Mouse (Mus musculus): ENCODE data around the gene Gcdh. TPM values are rescaled to one million over a fixed set of nuclear protein-coding genes. Genes with fewer than 3 reads are reported as not detected.

Gcdh gene
- total RNA-seq, 2 experiments from 2014 or later, result 77.9 to 96.9 TPM

- peak; percentile 56 for DNase-seq
Measured at GRCm38 (mm10) chr8:84872309-84872965, 21.3 kb downstream of the Gcdh start.

DNA sequence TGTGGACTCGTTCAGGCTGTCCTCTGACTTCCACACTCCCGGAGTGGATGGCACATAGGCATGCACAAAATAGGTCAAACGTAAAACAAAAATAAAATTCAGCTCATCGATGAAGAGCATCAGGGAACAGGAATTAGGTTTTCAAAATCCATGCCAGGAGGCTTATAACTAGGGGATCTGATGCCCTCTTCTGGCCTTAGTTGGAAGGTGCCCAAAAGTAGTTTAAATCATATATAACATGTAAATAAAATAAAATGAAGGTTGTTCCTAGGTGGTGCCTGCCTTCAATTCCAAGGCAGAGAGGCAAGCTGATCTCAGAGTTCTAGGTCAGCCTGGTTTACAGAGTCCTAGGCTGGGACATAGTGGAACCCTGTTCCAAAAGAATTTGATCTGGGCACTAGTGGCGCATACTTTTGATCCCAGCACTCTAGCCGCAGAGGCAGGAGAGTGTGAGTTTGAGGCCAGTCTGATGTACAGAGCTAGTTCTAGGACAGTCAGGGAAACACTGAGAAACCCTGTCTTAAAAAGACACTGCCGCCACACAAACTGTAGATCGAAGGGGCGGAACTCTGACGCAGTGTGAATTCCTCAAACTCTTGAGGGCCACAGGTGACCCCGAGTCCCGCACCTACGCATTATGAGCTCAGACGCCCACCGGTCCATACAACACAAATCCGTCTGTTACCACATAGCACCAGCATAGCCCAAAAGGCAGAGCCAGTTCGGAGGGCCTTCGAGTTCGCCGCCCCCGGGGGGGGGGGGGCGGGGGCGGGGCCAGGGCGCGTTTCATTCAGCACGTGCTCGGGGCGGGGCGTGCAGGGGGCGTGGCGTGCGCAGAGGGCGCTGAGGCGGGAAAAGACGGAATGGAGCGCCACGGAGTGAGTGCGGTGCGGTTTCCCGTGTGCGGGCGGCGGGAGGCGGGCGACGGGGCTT is 22.1 kb downstream of the Gcdh start, which contains the start of gene Syce2:
Syce2 (plus strand) TSS at position 736 of the 933 bp plus-strand sequence.
- DNase-seq, result peak; percentile 91

DNA sequence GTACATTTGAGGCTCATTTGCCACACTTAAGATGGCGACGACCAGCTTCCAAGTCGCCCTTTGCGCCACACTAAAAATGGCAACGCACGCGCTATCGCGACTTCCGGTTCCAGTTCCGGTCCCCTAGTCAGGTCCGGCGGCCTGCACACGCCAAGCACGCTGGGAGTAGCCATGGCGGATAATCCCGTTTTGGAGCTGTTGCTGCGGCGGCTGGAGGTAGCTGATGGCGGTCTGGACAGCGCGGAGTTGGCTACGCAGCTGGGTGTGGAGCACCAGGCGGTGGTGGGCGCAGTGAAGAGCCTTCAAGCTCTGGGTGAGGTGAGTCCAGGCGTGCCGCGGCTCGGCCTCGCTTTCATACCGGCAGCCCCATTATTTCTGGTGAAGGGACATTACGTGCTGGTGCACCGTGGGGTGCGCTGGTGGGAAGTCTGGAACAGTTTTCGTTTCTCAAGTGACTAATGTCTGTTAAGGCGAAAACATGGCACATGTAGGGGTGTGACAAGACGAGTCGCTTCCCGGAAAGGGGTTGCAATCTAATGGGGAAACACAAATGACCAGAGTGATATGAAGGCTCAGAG is 36.8 kb downstream of the Gcdh start, which contains the start of gene Farsa:
Farsa (plus strand) TSS at position 126 of the 578 bp plus-strand sequence.
- peak; percentile 94 for DNase-seq

DNA sequence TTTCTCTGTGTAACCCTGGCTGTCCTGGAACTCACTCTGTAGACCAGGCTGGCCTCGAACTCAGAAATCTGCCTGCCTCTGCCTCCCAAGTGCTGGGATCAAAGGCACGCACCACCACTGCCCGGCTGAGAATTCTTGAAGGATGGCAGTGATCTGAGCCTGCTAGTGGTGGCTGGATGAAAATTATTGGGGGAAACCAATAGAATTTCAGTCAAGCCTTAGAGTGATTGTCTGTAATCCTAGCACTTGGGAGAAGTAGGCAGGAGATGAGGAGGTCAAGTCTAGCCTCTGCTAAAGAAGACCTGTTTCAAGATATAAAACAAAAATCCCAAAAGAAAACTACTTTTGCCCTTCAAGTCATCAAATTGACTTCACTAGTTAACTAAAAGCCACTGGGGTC is 37.3 kb downstream of the Gcdh start:
- DNase-seq, result no peak

DNA sequence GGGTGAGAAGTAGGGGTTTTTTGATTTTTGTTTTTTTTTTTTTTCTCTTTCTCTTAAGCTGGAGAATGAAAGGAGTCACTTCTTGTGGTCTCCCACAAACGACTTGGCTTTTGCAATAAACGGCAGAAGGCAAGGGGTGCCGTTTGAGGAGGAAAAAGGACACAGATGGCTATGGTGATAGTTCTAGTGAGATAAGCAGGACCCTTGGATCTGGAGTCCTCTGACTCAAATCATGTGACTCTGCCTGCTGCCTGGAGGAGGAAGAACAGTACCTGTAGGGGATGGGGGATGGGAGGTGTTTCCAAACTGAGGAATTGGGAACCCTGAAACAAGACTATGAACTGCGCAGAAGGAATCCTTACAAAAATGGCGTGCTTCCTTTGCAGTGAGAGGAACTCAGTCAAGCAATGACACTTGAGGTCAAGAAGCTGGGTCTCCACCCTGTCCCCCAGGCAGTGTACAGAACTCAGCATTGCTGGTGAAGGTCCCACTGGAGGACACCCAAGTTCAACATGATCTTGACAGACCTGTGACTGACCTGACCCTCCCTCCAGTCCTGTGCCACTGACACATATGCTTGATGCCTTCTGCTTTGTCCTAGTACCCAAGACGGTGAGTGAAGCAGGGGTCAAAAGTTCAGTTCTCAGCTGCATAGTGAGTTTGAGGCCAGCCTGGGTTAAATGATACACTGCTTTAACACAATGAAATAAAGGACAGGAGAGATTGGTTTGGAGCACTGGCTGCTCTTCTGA is 45.9 kb downstream of the Gcdh start:
- peak; percentile 18 for DNase-seq

GRCm38 (mm10) chr8:84846722-84847572 is 46.8 kb downstream of the Gcdh start, which contains the start of gene Calr:
Calr (minus strand) TSS chr8:84846934.
- peak; percentile 99 for DNase-seq

DNA sequence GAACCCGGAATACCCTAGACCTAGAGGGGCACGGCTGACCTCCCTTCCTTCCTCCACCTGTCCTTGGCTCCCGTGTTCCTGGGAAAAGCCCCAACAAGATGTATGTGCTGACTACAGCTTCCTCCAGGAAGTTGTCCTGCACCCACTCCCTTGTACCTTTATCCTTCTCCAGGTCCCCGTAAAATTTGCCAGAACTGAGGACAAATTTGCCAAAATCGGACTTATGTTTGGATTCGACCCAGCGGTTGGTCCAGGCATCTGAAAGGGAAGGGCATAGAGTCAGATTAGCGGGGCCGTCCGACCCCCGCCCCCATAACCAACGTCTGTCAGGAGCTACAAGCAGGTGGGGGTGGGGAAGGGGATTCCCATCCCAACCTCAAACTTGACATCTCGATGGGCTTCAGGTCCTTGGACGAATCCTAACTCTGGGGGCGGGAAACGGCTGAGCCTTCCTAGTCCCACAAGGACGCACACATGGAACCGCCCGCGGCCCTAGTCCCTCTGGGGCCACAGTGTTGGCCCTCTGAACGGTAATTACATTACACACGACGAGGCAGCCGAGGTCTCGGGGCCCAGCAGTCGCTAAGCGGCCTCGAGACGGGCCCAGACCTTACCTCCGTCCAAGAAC is 47.5 kb downstream of the Gcdh start:
- DNase-seq, result no peak

- peak; percentile 61 for DNase-seq
Measured at GRCm38 (mm10) chr8:84845355-84846093, 48.2 kb downstream of the Gcdh start.

DNA sequence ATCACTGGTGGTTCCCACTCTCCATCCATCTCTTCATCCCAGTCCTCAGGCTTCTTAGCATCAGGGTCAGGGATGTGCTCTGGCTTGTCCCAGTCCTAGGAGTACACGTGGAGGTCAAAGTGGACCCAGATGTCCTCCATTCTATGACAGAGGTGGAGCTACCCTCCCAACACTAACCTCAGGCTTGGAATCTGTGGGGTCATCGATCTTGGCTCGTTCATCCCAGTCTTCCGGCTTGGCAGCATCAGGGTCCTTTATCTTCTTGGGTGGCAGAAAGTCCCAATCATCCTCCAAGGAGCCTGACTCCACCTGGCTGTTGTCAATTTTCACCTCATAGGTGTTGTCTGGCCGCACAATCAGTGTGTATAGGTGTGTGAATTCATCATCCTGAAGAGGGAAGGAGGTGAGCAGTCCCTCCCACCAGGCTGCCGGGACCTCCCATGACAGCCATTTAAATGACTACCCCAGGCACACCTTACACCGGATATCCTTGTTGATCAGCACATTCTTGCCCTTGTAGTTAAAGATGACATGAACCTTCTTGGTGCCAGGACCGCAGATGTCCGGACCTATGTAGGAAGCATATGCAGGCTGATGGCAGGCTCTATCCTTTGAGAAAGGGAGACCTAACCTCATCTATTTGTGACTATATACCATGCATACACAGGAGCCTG is 49.2 kb downstream of the Gcdh start:
- DNase-seq, result no peak

DNA sequence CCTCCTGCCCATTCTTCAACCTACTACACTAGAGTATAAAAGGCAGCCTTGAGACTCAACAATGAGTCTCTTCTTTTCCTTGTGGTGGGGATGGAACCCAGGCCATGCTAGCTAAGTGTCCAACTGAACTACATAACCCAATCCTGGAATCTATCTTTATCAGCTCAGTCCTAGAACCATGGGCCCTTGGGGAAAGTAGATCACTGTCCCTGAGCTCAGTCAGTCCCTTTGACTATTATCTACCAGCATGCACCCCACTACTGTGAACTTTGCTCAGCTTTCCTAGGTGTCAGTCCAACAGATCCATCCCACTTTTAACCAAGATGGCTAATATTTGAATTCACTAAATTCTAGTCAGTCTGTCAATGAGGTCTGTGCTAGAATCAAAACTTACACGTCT is 52.2 kb downstream of the Gcdh start:
- DNase-seq, result no peak

- DNase-seq, result peak; percentile 93
Measured at GRCm38 (mm10) chr8:84840248-84840999, 53.3 kb downstream of the Gcdh start, which contains the start of gene Rad23a. Rad23a (minus strand) TSS chr8:84840665.

GRCm38 (mm10) chr8:84839875-84840247 is 53.9 kb downstream of the Gcdh start:
- DNase-seq, result no peak

- DNase-seq, result no peak
Measured at GRCm38 (mm10) chr8:84839411-84839810, 54.3 kb downstream of the Gcdh start.

DNA sequence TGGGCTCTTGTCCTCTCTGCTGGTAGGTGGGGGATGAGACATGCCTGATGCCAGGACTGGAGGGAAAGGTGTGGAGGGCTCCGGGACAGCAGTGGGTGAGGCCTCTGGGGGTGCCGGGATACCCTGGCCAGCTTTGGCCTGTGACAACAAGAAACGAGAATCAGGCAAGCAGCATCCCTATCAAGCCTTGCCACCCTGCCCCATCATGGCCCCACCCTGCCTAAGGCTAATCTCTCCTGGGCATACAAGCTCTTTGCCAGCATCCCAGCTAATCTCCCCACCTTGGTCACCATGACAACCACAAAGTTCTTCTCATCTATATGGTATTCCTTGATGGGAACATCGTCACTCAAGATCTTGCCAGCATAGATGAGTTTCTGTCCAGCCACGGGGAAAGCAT is 55.2 kb downstream of the Gcdh start:
- DNase-seq, result no peak

GRCm38 (mm10) chr8:84837912-84838470 is 55.7 kb downstream of the Gcdh start:
- no peak for DNase-seq

DNA sequence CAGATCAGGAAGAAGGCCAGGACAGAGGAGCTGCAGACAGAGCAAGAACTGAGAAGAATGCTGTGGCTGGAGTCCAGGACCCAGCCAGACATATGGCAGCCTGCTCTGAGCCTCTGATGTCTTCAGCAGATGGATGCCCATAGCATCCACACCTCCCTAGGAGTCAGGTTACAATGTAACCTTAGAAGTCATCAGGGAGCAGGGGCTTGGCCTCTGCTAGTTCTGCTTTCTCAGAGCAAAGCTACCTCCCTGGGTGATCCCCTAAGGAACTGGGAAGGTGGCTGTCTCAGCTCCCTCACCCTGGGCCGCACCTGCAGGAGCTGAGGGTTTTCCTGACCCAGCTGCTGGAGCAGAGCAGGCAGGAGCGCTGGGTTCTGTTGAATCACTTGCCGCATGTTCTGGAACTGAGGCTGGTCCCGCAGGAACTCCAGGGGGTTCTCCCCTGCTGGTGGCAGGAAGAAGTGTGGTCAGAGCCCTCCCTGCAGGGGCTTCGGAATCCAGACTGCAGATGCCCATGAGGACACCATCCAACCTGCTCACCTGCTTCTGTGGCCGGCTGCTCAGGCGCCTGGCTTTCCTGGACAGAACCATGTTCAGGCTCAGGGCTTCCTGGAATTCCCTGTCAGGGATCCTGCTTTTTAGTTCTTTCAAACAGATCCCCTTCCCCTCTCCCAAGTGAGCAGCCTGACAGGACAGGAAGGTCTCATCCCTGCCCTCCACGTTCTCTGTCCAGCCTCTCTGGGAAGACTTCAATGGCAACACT is 56.4 kb downstream of the Gcdh start:
- no peak for DNase-seq
